Mouse (Mus musculus) forebrain, embryonic 11.5 days (tissue): ENCODE measurements at regions not wholly inside any gene's neighbourhood (a gene's known extent, or its start where the extent isn't known, plus 50 kb on each side); places are given as distances from the start of the nearest gene placed in this dataset.
A peak's percentile ranks its signal among the peaks of the same experiment; 100 is the strongest.

Experiments
- ATAC-seq: fragments of 200-750 bp; cut with Nextera tagmentation; replicated peaks from 2 replicates; pipeline ENCODE4 v1.8.0; 2017; ENCODE audit warnings: moderate TSS enrichment; ENCODE audit not compliant: low FRiP score
- DNase-seq: peaks from one replicate; pipeline ENCODE4 v3.0.0-alpha.2; 2017; ENCODE audit warnings: low spot score
- H3K27ac ChIP-seq: fragments of 300-500 bp; sonication (generic); 2 replicates; pipeline ENCODE4 v1.5.1; 2014; ENCODE audit warnings: low read depth, low read length
- H3K27me3 ChIP-seq: fragments of 300-500 bp; sonication (generic); 2 replicates; pipeline ENCODE4 v1.6.1; 2014; ENCODE audit warnings: mild to moderate bottlenecking, low read length, mixed read lengths; ENCODE audit not compliant: control insufficient read depth, insufficient read depth
- H3K36me3 ChIP-seq: fragments of 300-500 bp; sonication (generic); 2 replicates; pipeline ENCODE4 v1.6.1; 2014; ENCODE audit warnings: mild to moderate bottlenecking, low read length, moderate library complexity, mixed read lengths; ENCODE audit not compliant: control insufficient read depth, insufficient read depth
- H3K4me1 ChIP-seq: fragments of 300-500 bp; sonication (generic); replicated peaks from 2 replicates; pipeline ENCODE4 v1.6.1; 2014; ENCODE audit warnings: low read length, mixed read lengths; ENCODE audit not compliant: control insufficient read depth, insufficient read depth
- H3K4me2 ChIP-seq: fragments of 300-500 bp; sonication (generic); 2 replicates; pipeline ENCODE4 v1.6.1; 2014; ENCODE audit warnings: low read depth, mild to moderate bottlenecking, low read length, moderate library complexity, mixed read lengths; ENCODE audit not compliant: severe bottlenecking
- H3K4me3 ChIP-seq: fragments of 300-500 bp; sonication (generic); 2 replicates; pipeline ENCODE4 v1.5.1; 2014; ENCODE audit warnings: low read depth, low read length
- H3K9ac ChIP-seq: fragments of 300-500 bp; sonication (generic); 2 replicates; pipeline ENCODE4 v1.6.1; 2014; ENCODE audit warnings: low read length
- H3K9me3 ChIP-seq: fragments of 300-500 bp; sonication (generic); 2 replicates; pipeline ENCODE4 v1.6.1; 2016; ENCODE audit warnings: low read length, mixed read lengths; ENCODE audit not compliant: control insufficient read depth
- WGBS: fragments of 180-500 bp; shearing (Covaris S2); extraction: QIAGEN DNeasy Blood & Tissue Kit; methylation state at CpG from one replicate; pipeline ENCODE4 v1.1.7; 2014; 5-methylcytosine and 5-hydroxymethylcytosine counted together

DNA sequence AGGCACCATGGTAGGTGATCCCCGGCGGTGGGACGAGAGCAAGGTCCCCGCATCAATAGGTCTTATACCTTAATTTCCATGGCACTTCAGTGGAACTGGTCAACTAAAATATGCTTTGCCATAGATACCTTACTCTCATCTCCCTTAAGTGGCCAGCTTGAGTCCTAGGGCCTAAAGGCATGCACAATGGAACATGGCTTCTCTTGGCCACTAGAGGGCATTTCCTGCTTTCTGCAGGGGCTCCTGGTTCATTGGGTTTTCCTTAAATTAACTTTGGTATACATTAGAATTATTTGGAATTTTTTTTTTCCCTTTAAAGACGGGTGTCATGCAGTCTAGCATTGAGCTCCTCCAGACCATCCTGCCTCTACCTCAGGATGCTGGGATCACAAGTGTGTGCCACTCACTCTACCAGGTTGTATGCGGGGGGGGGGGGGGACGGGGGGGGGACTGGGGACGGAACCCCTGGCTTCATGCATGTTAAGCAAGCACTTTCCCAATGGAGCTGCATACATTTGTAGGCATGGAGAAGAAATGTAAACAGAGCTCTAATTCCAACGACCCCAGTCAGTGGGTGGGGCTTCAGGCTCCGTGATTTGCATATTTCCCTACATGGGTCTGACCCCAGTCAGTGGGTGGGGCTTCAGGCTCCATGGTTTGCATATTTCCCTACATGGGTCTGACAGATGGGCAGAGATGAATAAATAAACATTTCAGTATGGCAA lies 113.4 kb upstream of the Cpm start:
- WGBS: 66% methylated on average over 10 of the region's 10 CpGs
- Histone ChIP-seq H3K4me1 (no peaks in the 10 kb centered on the region), H3K9me3 (no peaks in the 10 kb centered on the region), H3K4me3 (no peak overlapping the region), H3K27me3 (no peaks in the 10 kb centered on the region), H3K9ac (no peak overlapping the region), H3K27ac (no peak overlapping the region), H3K4me2 (no peak overlapping the region), H3K36me3 (no peaks in the 10 kb centered on the region)
- DNase-seq (no peak), ATAC-seq (peak; percentile 60)

- no peaks in the 10 kb centered on the region for H3K27me3 ChIP-seq
- 92% methylated on average over 8 of the region's 8 CpGs for WGBS
- H3K27ac ChIP-seq: no peak overlapping the region
- ATAC-seq (no peak), DNase-seq (no peak)
- no peak overlapping the region for H3K4me2 ChIP-seq
- H3K9me3 ChIP-seq: no peaks in the 10 kb centered on the region
- no peak overlapping the region for H3K9ac ChIP-seq
- no peak overlapping the region for H3K4me3 ChIP-seq
- no peaks in the 10 kb centered on the region for H3K36me3 ChIP-seq
- H3K4me1 ChIP-seq: no peaks in the 10 kb centered on the region
These were observed 114.3 kb upstream of the Cpm start for GRCm38 (mm10) chr10:117515039-117515438.

- no peak for DNase-seq
- no peaks in the 10 kb centered on the region for H3K27me3 ChIP-seq
- ATAC-seq: no peak
- no peak overlapping the region for H3K4me3 ChIP-seq
- no peaks in the 10 kb centered on the region for H3K4me1 ChIP-seq
- H3K27ac ChIP-seq: no peak overlapping the region
- H3K9ac ChIP-seq: no peak overlapping the region
- WGBS: 90% methylated on average over 7 of the region's 7 CpGs
- H3K9me3 ChIP-seq: no peaks in the 10 kb centered on the region
- H3K36me3 ChIP-seq: no peaks in the 10 kb centered on the region
- H3K4me2 ChIP-seq: no peak overlapping the region
These were observed 115.3 kb upstream of the Cpm start for GRCm38 (mm10) chr10:117513925-117514546.

DNA sequence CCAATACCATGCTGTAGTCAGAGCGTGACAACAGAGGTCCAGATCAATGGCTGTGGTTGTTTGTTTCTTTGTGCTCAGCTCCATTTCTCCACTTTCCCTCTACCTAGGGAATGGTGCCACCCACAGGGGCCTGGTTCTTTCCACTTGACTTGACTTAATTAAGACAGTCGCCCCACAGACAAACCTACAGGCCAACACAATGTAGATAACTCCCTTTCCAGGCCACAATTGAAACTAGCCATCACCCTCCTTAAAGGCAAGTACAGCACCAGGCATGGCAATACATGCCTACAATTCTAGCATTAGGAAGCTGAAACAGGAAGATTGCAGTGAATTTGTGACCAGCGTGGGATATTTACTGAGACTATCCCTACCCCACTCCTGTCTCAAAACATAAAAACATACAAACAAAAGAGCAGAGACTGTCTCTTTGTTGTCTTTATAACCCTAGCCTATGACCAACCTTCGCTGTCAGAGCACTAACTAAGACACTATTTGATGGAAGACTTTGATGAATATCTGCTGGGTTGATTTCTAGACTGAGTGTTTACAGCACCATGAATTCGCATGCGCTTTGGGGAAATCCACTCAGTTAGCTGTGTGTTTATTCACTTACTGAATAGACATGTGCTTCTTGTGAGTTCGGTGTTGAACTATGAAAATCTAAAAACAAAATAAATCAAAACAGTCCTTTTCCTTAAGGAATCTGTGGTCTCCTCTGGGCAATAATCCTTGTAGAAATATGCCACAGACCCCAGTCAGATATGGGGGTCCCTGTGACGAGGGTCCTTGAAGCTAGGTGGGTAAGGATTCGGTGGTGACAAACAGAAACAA lies 116.7 kb upstream of the Cpm start:
- Histone ChIP-seq H3K4me2 (no peak overlapping the region), H3K27ac (no peak overlapping the region), H3K9me3 (no peaks in the 10 kb centered on the region), H3K36me3 (no peaks in the 10 kb centered on the region), H3K4me3 (no peak overlapping the region), H3K9ac (no peak overlapping the region), H3K4me1 (no peaks in the 10 kb centered on the region), H3K27me3 (no peaks in the 10 kb centered on the region)
- DNase-seq: no peak
- WGBS: 89% methylated on average over 9 of the region's 9 CpGs
- no peak for ATAC-seq

DNA sequence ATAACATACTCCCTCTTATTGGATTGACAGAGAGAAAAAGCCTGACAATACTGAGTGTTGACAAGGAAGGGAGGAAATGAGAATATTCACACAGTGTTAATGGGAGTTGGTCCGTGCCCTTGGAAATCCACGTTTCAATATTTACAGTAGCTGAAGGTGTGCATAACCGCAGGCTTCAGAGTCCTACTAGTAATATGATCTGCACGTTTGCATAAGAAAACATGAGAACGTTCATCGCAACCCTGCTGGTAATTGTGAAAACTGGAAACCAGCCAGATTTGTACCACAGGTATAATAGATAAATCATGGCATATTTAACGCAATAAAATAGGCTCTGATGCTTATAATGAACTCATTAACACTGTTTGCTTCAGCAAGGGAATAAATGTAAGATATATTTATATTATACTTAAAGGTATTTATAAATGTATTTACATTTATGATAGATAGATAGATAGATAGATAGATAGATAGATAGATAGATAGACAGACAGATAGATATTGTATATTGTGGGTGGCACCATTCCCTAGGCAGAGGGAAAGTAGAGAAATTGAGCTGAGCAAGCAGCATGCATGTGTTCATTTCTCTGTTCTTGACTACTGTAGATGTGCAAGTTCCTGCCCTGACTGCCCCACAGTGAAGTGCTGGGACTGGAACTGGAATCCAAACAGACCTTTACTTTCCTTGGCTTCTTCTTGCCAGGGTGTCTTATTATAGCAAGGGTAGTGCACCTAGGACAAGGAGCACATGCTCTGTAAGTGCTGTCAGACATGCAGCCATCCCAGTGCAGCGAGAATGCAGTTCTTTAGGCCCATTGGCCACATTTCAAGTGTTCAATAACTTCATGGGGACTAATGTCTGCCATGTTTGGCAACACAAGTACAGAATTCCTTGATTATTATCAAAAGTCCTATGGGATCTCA lies 117.6 kb upstream of the Cpm start:
- H3K27me3 ChIP-seq: no peaks in the 10 kb centered on the region
- no peaks in the 10 kb centered on the region for H3K36me3 ChIP-seq
- 87% methylated on average over 8 of the region's 8 CpGs for WGBS
- ATAC-seq: no peak
- H3K4me1 ChIP-seq: no peaks in the 10 kb centered on the region
- DNase-seq: no peak
- no peak overlapping the region for H3K27ac ChIP-seq
- H3K4me3 ChIP-seq: no peak overlapping the region
- no peaks in the 10 kb centered on the region for H3K9me3 ChIP-seq
- H3K9ac ChIP-seq: no peak overlapping the region
- no peak overlapping the region for H3K4me2 ChIP-seq

GRCm38 (mm10) chr10:117510529-117511482 lies 118.5 kb upstream of the Cpm start:
- DNase-seq: no peak
- H3K4me3 ChIP-seq: no peak overlapping the region
- ATAC-seq: no peak
- no peak overlapping the region for H3K27ac ChIP-seq
- H3K9me3 ChIP-seq: no peaks in the 10 kb centered on the region
- no peaks in the 10 kb centered on the region for H3K27me3 ChIP-seq
- no peak overlapping the region for H3K4me2 ChIP-seq
- H3K36me3 ChIP-seq: no peaks in the 10 kb centered on the region
- no peaks in the 10 kb centered on the region for H3K4me1 ChIP-seq
- H3K9ac ChIP-seq: no peak overlapping the region
- 91% methylated on average over 3 of the region's 3 CpGs for WGBS

DNA sequence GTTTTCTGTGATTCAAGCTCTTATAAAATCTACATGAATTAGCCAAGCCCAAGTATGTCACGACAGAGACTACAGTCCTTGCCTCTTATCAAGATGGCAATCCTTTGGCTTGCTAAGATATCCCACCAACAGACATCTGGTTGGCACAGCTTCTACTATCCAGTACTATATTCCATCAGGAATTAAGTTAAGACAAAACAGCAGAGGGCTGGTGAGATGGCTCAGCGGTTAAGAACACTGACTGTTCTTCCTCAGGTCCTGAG lies 119.1 kb upstream of the Cpm start:
- H3K27me3 ChIP-seq: no peaks in the 10 kb centered on the region
- no peak overlapping the region for H3K27ac ChIP-seq
- no peaks in the 10 kb centered on the region for H3K9me3 ChIP-seq
- no peaks in the 10 kb centered on the region for H3K4me1 ChIP-seq
- ATAC-seq (no peak), DNase-seq (no peak)
- WGBS: 89% methylated on average over 2 of the region's 2 CpGs
- no peak overlapping the region for H3K4me3 ChIP-seq
- H3K4me2 ChIP-seq: no peak overlapping the region
- H3K36me3 ChIP-seq: no peaks in the 10 kb centered on the region
- no peak overlapping the region for H3K9ac ChIP-seq
